Mouse (Mus musculus): Measurements from ENCODE around the gene Prr14. TPM values are rescaled to one million over a fixed set of nuclear protein-coding genes. Genes with fewer than 3 reads are reported as not detected.
A peak's percentile ranks its signal among the peaks of the same experiment; 100 is the strongest.
"Not testable (repeated sequence)": the region's sequence is repeated elsewhere in the genome, so short reads cannot be mapped to it uniquely, and the experiment has no call there.

Prr14 gene
- polyA plus RNA-seq, 1 experiment: 76.5 TPM

GRCm38 (mm10) chr7:127465191-127465590 lies 5.8 kb downstream of the Prr14 start:
- H3K27ac ChIP-seq (ENCODE audit: insufficient read depth, low read length): no peak overlapping the region
- WGBS: 93% methylated on average over 3 of the region's 3 CpGs
- H3K4me3 ChIP-seq (ENCODE audit: extremely low read depth, insufficient read depth, insufficient read length): no peak overlapping the region
- H3K36me3 ChIP-seq (ENCODE audit: control insufficient read depth, insufficient read depth, low read length): peaks cover 7% of the 10 kb centered on the region
- H3K4me1 ChIP-seq (ENCODE audit: control insufficient read depth, insufficient read depth, insufficient read length): peaks cover 3% of the 10 kb centered on the region; the same call in 1 of the 2 replicates
- no peak for TF ChIP-seq CTCF (IDR thresholded peaks at IDR 0.05; ENCODE audit: extremely low read depth, insufficient read depth, insufficient read length, insufficient replicate concordance)
- no peak for DNase-seq (ENCODE audit: low read depth in 1 of 2, low spot score in 2 of 2)
- no peaks in the 10 kb centered on the region for H3K27me3 ChIP-seq (ENCODE audit: control insufficient read depth, insufficient read depth, low read length)

- H3K27ac ChIP-seq (ENCODE audit: insufficient read depth, low read length); H3K4me3 ChIP-seq (ENCODE audit: extremely low read depth, insufficient read depth, insufficient read length); H3K27me3 ChIP-seq (ENCODE audit: control insufficient read depth, insufficient read depth, low read length); DNase-seq (ENCODE audit: low read depth in 1 of 2, low spot score in 2 of 2); H3K4me1 ChIP-seq (ENCODE audit: control insufficient read depth, insufficient read depth, insufficient read length); H3K36me3 ChIP-seq (ENCODE audit: control insufficient read depth, insufficient read depth, low read length): not testable (repeated sequence)
- 90% methylated on average over 2 of the region's 2 CpGs for WGBS
These were observed 6.3 kb downstream of the Prr14 start for GRCm38 (mm10) chr7:127465670-127466069.

GRCm38 (mm10) chr7:127466606-127467005 lies 7.2 kb downstream of the Prr14 start:
- Histone ChIP-seq H3K4me1 (ENCODE audit: control insufficient read depth, insufficient read depth, insufficient read length) (peaks cover 4% of the 10 kb centered on the region; the same call in 1 of the 2 replicates), H3K36me3 (ENCODE audit: control insufficient read depth, insufficient read depth, low read length) (peaks cover 4% of the 10 kb centered on the region), H3K27me3 (ENCODE audit: control insufficient read depth, insufficient read depth, low read length) (no peaks in the 10 kb centered on the region), H3K4me3 (ENCODE audit: extremely low read depth, insufficient read depth, insufficient read length) (no peak overlapping the region), H3K27ac (ENCODE audit: insufficient read depth, low read length) (no peak overlapping the region)
- DNase-seq (ENCODE audit: low read depth in 1 of 2, low spot score in 2 of 2): no peak
- TF ChIP-seq CTCF (IDR thresholded peaks at IDR 0.05; ENCODE audit: extremely low read depth, insufficient read depth, insufficient read length, insufficient replicate concordance): no peak
- no peak for TF ChIP-seq POLR2A (IDR thresholded peaks at IDR 0.05; ENCODE audit: low read depth, low read length)
- 93% methylated on average over 4 of the region's 4 CpGs for WGBS

DNA sequence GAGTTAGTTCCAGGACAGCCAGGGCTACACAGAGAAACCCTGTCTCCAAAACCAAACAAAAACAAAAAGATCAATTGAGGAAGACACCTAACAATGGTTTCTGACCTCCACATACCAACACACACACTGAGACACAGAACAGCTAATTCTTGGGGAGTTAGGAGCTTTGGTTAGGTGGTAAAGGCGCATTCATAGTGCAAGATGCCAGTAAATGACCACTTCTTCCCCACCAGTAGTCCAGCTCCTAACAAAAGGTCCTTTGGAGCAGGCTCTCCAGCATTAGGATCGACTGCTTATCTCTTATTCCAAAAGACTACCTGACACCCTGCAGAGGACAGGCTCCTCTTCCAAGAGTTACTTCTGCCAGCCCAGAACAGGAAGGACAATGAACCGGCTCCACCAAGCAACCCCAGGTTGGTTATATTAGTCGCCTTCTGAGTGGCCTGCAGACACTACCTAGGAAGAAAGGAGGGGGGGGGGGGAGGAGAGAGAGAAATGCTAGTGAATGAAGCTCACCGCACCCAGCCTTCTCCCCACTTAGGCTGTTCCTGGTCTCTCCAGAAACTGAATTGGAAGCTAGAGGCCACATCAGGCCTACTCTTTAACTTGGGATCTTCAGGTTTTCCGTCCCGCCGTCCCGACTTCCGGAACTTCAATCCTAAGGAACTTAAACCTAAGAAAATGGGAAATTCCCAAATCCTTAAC lies 10.8 kb downstream of the Prr14 start:
- peak overlapping the region; percentile 88 for H3K4me3 ChIP-seq (ENCODE audit: extremely low read depth, insufficient read depth, insufficient read length)
- H3K36me3 ChIP-seq (ENCODE audit: control insufficient read depth, insufficient read depth, low read length): peaks cover 20% of the 10 kb centered on the region
- no peak for TF ChIP-seq POLR2A (IDR thresholded peaks at IDR 0.05; ENCODE audit: low read depth, low read length)
- no peak for TF ChIP-seq CTCF (IDR thresholded peaks at IDR 0.05; ENCODE audit: extremely low read depth, insufficient read depth, insufficient read length, insufficient replicate concordance)
- peaks cover 7% of the 10 kb centered on the region; the same call in 1 of the 2 replicates for H3K4me1 ChIP-seq (ENCODE audit: control insufficient read depth, insufficient read depth, insufficient read length)
- H3K27ac ChIP-seq (ENCODE audit: insufficient read depth, low read length): peak overlapping the region; percentile 13
- WGBS: 10% methylated on average over 10 of the region's 10 CpGs
- no peak for DNase-seq (ENCODE audit: low read depth in 1 of 2, low spot score in 2 of 2)
- H3K27me3 ChIP-seq (ENCODE audit: control insufficient read depth, insufficient read depth, low read length): no peaks in the 10 kb centered on the region

- H3K4me1 ChIP-seq (ENCODE audit: control insufficient read depth, insufficient read depth, insufficient read length): peaks cover 7% of the 10 kb centered on the region; the same call in 1 of the 2 replicates
- peaks cover 28% of the 10 kb centered on the region for H3K36me3 ChIP-seq (ENCODE audit: control insufficient read depth, insufficient read depth, low read length)
- TF ChIP-seq CTCF (IDR thresholded peaks at IDR 0.05; ENCODE audit: extremely low read depth, insufficient read depth, insufficient read length, insufficient replicate concordance) (no peak), POLR2A (IDR thresholded peaks at IDR 0.05; ENCODE audit: low read depth, low read length) (peak; percentile 34; the same call in 1 of the 2 replicates)
- DNase-seq (ENCODE audit: low read depth in 1 of 2, low spot score in 2 of 2): peak; percentile 89 to 92
- whole genome bisulfite sequencing: under 1% methylated on average over 46 of the region's 46 CpGs
- peak overlapping the region; percentile 90 for H3K27ac ChIP-seq (ENCODE audit: insufficient read depth, low read length)
- H3K4me3 ChIP-seq (ENCODE audit: extremely low read depth, insufficient read depth, insufficient read length): peak overlapping the region; percentile 88
- no peaks in the 10 kb centered on the region for H3K27me3 ChIP-seq (ENCODE audit: control insufficient read depth, insufficient read depth, low read length)
These were observed 11.6 kb downstream of the Prr14 start for GRCm38 (mm10) chr7:127470743-127471645.

DNA sequence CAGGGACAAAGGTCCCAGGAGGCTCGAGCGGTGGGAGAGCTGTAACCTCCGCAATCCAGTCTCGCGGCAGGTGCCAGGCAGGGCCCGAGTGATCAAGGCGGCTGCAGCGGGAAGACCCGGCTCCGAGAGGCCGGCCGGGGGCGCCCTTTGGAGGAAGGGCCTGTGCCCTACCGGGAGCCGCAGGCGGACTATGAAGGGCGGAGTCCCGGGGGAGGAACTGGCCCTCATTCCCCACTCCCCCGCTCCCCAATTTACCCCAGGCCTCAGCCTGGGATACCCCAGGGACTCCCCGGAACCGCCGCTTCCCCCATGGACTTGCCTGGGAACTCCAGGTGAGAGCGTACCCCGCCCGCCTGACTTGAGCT lies 12.2 kb downstream of the Prr14 start:
- Histone ChIP-seq H3K27me3 (ENCODE audit: control insufficient read depth, insufficient read depth, low read length) (no peaks in the 10 kb centered on the region), H3K4me1 (ENCODE audit: control insufficient read depth, insufficient read depth, insufficient read length) (peaks cover 7% of the 10 kb centered on the region; the same call in 1 of the 2 replicates), H3K4me3 (ENCODE audit: extremely low read depth, insufficient read depth, insufficient read length) (peak overlapping the region; percentile 88), H3K36me3 (ENCODE audit: control insufficient read depth, insufficient read depth, low read length) (peaks cover 32% of the 10 kb centered on the region), H3K27ac (ENCODE audit: insufficient read depth, low read length) (peak overlapping the region; percentile 90)
- DNase-seq (ENCODE audit: low read depth in 1 of 2, low spot score in 2 of 2): peak in 1 of 2 experiments; percentile 51
- WGBS: under 1% methylated on average over 24 of the region's 25 CpGs
- no peak for TF ChIP-seq POLR2A (IDR thresholded peaks at IDR 0.05; ENCODE audit: low read depth, low read length)
- TF ChIP-seq CTCF (IDR thresholded peaks at IDR 0.05; ENCODE audit: extremely low read depth, insufficient read depth, insufficient read length, insufficient replicate concordance): no peak
